Mouse (Mus musculus): ENCODE measurements at regions not wholly inside any gene's neighbourhood (a gene's known extent, or its start where the extent isn't known, plus 50 kb on each side); places are given as distances from the start of the nearest gene placed in this dataset.
A peak's percentile ranks its signal among the peaks of the same experiment; 100 is the strongest.

DNA sequence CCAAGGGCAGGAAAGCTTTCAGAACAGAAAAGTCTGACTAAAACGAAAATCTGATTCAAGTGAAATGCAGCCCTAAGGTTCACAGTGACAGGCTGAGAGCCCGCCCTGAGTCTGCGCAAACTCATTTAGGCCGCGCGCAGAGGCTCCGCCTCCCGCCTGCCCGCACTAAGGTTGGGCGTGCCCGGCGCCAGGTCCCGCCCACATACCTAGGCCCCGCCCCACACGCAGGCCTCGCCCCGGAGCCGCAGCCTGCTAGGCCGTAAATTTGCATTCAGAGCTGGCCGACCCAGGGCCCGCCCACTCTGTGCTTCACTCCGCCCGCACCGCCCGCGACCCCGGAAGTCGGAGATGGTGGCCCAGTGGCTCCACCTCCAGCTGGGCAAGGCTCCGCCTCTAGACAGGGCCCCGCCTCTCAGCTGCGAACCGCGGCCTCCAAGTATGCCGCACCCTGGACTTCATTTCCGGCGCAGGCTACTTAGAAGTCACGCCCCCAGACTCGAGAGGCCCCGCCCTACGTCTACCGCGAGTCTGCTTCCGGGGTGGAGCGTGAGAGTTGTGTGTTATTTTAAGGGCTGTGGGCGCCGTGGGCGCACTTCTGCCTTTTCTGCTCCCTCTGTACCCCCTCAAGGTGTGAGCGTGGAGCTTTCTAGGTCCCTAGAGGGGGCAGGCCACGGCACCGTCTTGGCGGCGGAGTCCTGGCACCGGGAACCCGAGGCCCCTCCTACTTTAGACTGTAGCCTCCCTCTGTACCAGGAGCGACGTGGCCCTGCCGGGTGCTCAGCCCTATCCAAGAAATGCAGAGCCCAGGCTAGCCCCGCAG, 52.3 kb upstream of the Wnt7b start:
- DNase-seq = peak; percentile 99

DNA sequence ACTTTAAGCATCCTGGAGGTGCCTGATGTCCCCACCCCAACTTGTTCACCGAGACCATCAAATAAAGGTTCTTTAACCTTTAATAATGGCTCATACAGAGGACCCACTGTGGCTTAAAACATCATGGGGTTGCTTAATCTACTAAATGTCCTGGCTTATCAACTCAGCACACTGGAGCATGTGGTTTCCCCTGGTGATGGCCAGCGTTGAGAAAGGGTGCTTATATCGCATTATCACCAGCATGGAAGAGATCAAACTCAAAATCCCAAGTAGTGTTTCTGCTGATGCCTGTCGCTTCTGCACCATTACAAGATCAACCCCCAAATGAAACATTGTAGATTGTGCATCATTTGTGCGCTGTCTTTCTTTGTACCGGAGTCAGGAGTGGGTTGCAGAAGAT, 53.2 kb upstream of the Wnt7b start:
- DNase-seq = no peak

DNA sequence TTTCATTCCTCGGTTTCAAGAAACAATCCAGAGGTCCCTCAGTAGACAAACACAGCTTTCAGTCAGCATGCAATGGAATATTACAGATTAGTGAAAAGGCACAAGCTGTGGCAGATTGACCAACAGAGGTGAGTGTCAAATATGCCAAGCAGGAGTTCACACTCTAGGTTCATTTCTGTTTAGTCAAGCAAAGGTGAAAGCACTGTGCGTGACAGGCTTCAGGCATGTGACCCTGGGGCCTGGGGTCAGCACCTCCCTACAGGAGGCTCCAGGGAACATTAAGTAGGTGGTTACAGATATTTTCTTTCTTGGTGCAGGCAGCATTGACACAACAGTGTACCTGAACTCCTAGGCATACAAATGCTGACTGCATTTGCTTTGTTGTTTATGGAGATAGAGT, 57.3 kb upstream of the Wnt7b start:
- DNase-seq = no peak

DNA sequence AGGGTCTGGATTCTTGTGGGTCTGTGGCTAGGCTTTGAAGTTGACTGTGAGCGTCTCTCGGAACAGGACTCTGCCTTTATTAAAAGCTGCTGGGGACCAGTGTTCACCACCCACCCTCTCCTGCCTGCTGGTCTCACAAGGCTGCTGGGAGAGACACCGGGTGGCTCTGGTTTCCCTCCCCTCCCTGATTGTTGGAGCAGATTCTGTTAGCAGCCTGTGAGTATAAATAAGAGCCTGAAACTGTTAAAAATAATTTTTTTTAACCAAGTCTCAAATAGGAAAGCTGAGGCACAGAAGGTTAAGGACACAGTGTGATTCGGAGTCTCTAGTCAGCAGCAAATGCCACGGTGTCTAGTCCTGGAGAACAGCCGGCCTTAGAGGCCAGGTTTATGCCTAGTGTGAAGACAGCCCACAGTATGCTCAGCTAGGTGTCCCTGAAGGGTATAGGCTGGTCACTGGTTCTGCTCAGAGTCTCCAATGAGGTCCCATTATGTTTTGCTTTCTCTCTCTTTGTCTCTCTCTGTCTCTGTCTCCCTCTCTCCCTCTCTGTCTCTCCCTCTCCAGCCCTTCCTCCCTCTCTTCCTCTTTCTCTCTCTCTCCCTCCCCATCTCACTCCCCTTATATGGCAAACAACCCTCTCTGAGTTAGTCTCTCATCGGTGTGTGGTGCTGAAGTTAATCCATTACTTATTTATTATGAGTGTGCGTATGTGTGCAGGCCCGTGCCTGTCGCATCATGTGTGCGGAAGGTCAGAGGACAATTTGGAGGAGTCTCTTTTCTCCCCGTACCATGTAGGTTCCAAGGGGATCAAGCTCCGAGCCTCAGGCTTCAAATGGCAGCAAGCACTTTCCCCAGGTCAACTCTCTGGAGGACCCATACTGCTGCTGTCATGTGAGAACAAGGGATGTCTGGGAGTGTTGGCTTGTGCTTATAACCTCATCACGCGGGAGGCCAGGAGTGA, 59.1 kb upstream of the Wnt7b start:
- DNase-seq = no peak

DNA sequence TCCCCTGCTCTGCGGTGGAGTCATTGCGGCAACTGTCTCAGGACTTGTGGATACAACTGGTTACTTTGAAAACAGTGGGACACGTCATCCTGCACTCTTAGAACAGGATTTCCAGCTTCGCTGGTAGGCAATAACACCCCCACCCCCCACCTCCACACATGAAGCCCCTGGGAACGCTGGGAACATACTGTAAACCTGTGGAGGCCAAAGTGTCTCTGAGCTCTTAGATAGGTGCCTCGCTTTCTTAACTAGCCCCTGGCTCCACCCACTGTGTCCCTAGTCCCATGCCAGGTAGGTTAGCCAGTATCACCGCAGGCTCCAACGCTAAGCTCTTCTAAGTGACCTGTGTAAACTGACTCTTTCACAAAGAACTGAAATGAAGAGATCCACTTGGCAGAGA, 63.1 kb upstream of the Wnt7b start:
- DNase-seq = no peak

DNA sequence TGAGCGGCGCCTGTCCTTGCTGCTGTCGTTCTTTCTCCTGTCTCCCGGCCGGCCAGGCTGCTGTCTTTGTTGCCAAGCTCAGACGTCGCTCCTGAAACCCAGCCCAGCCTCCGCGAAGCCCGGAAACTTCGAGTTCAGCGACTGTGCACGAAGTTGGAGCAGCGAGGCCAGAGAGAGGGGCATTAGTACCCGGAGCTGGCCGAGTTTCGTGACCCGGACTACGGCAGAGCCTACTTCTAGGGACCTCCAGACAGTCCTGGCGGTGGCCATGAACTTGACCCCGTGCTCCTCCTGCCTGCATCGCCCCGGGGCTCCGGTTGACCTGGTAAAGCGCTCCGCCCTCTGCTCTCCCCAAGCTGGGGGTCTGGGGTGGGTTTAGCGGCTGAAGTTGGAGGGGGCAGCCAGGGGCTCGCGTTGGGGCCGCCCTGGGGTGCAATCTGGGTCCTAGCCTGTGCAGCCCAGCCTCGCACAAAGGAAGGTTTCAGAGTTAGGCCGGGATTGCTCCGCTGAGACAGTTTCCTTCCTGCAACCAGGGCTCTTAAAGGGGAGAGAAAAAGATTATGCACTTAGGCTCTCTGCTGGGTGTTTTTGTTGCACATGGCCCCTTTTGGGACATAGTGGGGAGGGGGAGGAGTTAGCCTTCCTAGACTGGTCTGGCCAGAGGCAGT, 63.8 kb upstream of the Wnt7b start:
- peak; percentile 77 for DNase-seq

DNA sequence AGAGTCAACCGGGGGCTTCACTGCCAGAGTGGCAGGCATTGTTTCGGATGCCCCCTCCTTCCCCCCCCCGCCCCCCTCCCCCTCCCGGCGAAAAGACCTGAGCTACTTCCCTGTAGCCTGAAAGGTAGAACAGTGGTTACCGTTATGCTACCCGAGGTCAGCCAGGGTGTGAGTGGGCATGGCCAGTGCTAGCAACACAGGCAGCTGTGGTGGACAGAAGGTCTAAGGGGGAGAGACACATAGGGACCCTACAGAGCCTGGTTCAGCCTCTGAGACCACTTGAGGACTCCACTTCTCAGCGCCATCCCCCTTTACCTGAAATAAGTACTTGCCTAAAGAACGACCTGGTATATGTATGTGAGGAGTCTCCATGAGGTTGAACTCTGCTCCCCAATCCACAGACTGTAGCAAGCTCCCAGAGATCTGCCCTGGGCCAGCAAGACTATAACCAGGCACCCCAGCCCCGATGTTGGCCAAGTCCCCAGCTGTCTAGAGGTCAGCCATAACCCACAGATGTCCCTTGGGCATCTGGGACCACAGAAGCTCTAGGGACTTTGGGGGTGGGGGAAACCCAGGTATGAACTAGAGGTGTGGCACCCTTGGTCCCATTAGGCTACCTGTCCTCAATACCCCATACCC, 64.5 kb upstream of the Wnt7b start:
- no peak for DNase-seq

DNA sequence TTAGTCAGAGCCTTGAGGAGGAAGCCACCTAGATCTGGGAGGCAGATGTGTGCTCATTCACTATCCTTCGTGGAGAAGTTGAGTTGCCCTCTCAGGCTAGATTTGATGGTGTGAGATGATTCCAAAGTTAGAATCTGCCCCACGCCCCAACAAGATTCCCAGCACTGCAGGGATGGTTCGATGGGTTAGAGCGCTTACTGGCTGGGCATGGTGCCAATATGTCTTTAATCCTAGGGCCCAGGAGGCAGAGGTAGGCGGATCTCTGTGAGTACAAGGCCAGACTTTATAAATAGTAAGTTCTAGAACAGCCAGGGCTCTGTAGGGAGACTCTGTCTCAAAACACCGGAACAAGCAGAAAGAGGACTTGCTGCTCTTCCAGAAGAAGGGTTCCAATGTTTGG, 65.3 kb upstream of the Wnt7b start:
- no peak for DNase-seq

DNA sequence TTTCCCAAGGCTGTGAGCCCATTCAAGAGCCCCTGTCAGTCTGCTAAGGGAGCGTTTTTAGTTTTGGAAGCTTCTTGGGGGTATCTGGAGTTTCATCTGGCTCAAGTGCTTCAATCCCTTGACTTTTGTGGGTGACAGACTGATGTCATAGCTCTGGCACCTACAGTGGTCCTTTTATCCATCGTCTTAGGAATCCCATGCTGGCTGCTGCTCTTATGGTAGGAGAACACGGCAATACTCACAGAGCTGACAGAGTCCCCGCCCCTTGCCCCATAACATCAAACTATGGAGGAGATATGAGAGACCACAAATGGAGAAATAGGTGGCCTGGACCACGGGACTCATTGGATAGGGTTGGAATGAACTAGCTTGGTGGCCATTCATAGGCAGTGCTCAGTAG, 68.0 kb upstream of the Wnt7b start:
- DNase-seq = no peak

DNA sequence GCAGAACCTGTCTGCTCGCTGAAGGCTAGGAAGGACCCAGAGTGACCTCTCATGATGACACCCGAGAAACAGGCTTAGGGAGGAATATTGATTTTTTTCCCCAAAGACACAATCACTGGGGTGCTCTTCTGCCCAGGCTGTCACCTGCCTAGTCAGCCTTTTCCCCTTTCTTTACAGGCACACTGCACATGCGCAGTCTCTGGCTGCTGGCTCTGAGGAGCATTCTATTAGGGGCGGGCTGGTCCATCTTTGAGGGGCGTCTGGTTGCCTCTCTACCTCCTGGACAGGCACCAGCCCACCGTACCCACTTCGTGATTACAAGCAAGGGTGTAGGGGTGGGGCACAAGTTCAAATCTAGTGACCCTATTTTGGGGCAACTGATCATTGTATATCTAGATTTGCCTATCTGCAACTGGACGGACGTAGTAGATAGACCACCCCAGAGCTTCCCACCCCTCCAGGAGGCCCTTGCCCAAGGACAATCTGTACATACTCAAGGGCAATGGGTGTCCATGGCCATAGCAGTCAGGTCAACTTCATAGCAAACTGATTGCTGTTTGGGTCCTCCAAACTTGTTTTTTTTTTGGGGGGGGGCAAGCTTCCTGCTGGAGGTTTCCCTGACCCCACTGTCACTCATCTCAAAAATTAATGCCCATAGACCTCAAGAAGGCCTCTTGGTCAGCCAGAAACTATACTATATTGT, 69.6 kb upstream of the Wnt7b start:
- no peak for DNase-seq

DNA sequence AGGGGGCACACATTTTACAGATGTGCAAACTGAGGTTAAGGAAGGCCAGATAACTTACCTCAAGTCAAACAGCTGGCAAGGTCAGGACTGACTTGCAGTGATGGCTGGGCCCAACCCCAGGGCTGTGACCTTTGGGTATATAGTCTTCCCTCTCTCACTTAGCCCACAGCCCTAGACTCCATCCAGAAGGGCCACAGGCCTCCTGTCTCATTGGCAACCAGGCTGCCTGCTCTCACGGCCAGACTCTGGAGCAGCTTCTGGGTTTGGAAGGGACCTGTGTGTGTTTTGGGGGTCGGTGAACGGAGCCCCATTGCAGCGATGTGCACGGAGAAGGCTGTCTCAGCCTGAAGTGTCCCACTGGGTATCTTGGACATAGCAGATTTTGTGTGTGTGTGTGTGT, 70.2 kb upstream of the Wnt7b start:
- no peak for DNase-seq

DNA sequence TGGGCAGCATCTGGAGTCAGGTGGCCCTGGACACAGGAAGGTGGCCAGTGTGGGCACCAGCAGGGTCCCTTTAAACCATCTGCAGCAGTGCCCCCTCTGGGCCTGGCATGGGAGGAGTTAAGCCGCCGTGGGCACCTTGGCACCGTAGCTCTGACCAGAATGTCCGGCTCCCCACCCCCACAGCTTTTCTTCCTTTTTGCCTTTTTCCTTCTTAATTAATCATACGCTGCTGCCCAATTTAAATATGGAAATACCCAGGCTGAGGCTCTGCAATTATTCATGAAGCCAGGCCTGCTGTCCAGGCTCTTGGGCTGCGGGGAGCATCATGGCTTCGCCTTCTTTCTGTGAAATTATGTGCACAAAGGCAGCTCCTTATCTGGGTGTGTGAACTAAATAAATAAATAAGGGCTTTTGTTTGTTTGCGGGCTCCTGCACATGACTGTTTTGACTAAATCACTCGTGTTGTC, 70.6 kb upstream of the Wnt7b start:
- DNase-seq = peak; percentile 26

DNA sequence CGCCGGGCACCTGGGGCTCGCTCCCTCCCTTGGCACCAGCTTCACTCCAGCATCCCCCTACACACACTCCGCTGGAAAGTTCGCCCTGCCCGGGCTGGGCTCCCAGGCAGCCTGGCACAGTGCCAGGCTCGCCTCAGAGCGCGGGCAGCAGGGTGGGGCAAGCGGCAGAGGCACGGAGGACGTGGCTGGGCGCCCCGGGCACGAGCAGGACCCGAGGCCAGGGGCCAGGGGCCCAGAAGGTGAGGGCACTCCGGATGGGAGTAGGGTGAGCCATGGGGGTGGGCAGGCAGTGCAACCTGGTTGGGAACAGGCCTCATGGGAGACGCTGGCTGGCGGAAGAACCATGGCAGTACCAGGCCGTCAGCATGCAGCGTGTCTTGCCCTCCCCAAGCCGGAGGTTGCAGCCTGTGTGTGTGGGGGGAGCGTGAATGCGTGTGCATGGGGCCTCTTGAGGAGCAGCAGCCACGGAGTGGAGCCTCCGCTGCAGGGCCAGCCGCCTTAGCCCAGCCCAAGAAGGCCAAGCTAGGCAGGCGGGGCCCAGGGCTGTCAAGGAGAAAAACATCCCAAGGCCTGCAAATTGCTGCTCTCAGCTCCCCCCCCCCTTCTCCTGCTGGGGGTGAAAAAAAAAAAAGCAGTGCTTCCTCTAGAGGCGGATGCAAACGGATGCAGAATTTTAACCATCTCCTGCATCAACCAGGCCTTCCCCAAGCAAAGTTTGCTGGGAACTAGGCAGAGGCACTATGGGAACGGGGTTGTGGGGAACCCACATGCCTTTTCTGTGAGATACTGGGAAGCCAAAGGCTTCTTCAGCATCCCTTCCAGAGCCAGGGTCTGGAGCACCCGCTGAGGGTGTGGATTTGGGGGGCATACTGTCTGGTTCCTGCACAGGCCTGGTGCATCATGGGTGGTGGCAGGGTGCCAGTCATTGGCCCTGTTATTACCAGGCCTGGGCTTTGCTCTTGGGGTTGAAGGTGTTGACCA, 71.4 kb upstream of the Wnt7b start:
- peak; percentile 88 for DNase-seq

DNA sequence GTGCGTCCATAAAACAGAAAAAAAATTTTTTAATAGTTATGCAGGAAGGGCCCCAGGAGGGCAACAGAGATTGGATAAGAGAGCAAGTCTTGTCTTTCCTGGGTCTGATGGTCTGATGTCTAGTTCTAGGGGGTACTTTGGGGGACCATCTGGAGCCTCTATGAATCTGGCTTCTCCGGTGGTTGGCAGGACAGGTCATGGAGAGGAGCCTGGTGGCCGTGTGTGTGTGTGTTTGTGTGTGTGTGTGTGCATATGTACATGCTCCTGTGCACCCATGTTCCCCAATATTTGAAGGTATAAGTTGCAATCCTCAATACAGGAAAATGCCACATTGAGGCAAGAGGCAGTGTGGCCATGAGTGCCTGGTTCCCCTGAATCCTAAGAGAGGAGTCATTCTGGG, 72.5 kb upstream of the Wnt7b start:
- DNase-seq = no peak

DNA sequence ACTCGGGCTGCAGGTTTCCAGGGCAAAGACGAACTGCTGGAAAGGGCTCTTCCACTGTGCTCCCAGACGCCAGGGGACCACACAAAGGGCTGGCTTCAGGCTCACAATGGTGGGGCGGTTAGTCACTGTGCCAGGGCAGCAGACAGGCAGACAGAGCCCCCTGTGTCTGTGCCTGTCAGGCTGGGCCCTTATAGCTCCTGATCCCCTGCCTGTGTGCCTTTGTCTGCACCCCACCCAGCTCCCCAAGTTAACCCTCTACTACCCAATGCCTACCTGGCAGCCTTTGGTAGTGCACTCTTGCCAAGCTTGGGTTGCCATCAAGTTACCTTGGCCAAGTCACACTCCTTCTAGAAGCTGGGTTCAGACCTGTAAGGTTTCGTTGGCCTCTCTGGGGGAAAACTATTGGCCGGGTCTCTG, 73.5 kb upstream of the Wnt7b start:
- DNase-seq = peak; percentile 33

DNA sequence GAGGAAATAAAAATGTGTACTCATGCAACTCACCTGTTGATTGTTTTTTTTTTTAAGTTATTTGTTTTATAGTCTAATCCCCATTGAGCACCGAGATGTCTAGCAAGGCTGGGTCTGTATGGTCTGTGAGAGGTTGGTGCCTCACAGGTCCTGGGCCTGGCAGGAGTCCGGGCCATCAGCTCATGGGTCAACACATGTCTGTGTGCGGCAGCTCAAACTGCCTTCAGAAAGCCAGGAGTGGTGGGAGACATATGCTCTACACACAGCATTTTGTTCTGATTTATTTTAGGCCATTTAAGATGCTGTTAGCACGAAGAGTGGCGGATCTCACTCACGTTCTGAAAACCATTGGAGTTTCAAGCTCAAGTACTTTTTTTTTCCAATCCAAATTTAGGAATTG, 74.6 kb upstream of the Wnt7b start:
- DNase-seq = no peak

DNA sequence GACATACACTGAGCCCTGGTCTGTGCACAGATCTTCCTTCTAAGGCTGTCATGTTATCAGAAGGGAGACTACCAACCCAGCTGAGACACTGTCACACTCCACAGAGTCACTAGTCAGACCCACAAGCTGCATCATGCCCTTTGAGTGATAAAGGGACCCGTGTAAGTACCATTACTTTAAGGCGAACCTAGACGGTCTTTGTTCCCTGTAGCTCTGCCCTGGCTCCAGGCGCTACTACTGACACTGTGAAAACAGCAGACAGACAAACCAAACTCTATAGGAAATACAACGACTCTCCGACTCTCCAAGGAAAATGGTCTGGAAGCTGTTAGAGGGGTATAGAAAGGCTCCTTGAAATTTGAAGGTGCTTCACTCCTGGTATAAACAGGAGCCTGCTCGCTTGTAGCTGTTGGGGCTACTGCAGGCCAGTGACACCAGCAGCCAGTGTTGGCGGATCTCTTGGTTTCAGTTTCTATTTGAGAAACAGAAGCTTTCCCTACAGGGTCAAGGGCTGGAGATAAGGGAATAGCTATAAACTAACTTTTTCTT, 75.2 kb upstream of the Wnt7b start:
- no peak for DNase-seq

DNA sequence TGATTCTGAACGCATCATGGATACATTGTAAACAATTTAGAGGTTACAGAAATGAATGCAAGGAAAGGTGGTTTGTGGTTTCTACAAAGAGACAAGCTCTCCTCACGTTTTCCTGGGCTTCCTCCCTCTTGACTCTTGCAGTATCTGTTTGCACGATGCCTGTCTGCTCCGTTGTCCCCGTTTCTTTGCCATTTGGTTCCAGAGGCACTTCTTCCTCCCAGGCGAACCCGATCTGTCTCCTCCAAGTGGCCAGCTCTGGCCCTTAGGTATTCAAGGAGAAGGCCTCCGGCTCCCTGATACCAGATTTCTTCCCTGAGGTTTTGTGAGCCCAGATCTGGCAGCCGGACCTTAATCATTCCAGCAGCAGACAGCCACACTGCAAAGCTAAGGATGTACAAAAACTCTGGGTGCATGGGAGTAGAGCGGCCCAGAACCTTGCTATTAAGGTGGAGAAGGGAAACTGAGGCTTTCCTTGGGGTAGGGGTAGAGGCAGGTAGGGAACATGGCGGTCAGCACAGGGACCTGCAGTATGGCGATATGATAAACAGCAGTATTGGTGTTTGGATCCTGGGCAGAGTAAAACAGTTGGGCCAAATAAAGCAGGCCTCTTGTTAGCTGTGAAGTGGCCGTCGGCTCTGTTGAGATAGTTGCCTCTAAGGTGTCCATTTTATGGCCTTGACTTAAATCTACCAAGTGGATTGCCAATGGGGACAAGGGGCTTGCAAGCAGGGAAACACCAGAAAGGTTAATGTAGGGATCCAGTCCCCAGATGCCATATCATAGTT, 76.0 kb upstream of the Wnt7b start:
- DNase-seq = peak; percentile 22

Data from adrenal gland, postnatal 25 days (tissue).